Mouse (Mus musculus) liver, adult 2 months (tissue): ENCODE measurements around the gene Nipal4.

Source experiments
- CTCF ChIP-seq: fragments of 200-500 bp; IDR thresholded peaks from 2 replicates; pipeline ENCODE4 v1.5.1; 2011; ENCODE audit warnings: low read depth, low read length, control low read depth
- POLR2A ChIP-seq: fragments of 200-500 bp; IDR thresholded peaks from 2 replicates; pipeline ENCODE4 v1.6.1; 2011; ENCODE audit warnings: low read length, control low read depth; ENCODE audit not compliant: insufficient read depth; ENCODE audit errors: extremely low read depth

DNA sequence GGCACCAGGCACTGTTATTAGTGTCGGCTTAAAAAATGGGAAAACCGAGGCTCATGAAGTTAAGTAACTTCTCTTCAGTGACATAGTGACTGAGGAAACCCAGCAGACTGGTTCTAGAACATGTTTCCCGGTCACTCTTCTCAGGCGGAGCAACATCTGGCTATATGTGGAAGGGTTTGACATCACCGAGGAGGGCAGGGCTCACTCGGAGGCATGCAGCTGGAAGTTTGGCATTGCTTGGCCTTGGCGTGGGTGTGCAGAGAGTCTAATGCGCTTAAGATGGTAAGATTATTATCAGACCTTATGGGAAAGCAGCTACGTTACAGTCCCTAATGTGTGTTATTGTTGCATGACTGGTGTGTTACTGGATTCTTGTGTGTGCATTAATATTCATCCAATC lies 5.8 kb upstream of the Nipal4 start:
- TF ChIP-seq POLR2A (no peak), CTCF (no peak)
